Mouse (Mus musculus) liver, embryonic 16.5 days (tissue): ENCODE results near the gene Lrrc45. TPM values are rescaled to one million over a fixed set of nuclear protein-coding genes. Genes with fewer than 3 reads are reported as not detected.

Source experiments
- ATAC-seq: fragments of 200-750 bp; cut with Nextera tagmentation; 2 replicates; pipeline ENCODE4 v1.8.0; 2017; ENCODE audit warnings: low read depth, mild to moderate bottlenecking, moderate number of reproducible peaks, moderate library complexity
- H3K27ac ChIP-seq: fragments of 300-500 bp; sonication (generic); 2 replicates; pipeline ENCODE4 v1.5.1; 2014; ENCODE audit warnings: mild to moderate bottlenecking, low read length
- H3K27me3 ChIP-seq: fragments of 300-500 bp; sonication (generic); 2 replicates; pipeline ENCODE4 v1.6.1; 2014; ENCODE audit warnings: low read depth, low read length, mixed read lengths; ENCODE audit not compliant: control insufficient read depth, insufficient read depth
- H3K36me3 ChIP-seq: fragments of 300-500 bp; sonication (generic); 2 replicates; pipeline ENCODE4 v1.6.1; 2014; ENCODE audit warnings: mild to moderate bottlenecking; ENCODE audit not compliant: control insufficient read depth, insufficient read depth
- H3K4me1 ChIP-seq: fragments of 300-500 bp; sonication (generic); 2 replicates; pipeline ENCODE4 v1.6.1; 2014; ENCODE audit warnings: low read depth, low read length, mixed read lengths; ENCODE audit not compliant: control insufficient read depth
- H3K4me2 ChIP-seq: fragments of 300-500 bp; sonication (generic); 2 replicates; pipeline ENCODE4 v1.6.1; 2014; ENCODE audit warnings: low read depth, low read length, mixed read lengths
- H3K4me3 ChIP-seq: fragments of 300-500 bp; sonication (generic); 2 replicates; pipeline ENCODE4 v1.5.1; 2014; ENCODE audit warnings: low read depth, mild to moderate bottlenecking, low read length
- H3K9ac ChIP-seq: fragments of 300-500 bp; sonication (generic); 2 replicates; pipeline ENCODE4 v1.6.1; 2014; ENCODE audit warnings: low read depth, low read length
- H3K9me3 ChIP-seq: fragments of 300-500 bp; sonication (generic); replicated peaks from 2 replicates; pipeline ENCODE4 v1.6.1; 2016; ENCODE audit warnings: low read length; ENCODE audit not compliant: control insufficient read depth
- WGBS: fragments of 180-500 bp; shearing (Covaris S2); extraction: QIAGEN DNeasy Blood & Tissue Kit; methylation state at CpG from one replicate; pipeline ENCODE4 v1.1.7; 2014; ENCODE audit not compliant: insufficient replicate concordance; 5-methylcytosine and 5-hydroxymethylcytosine counted together
- polyA plus RNA-seq: library from polyadenylated mRNA; unstranded; fragments of >200 nt; fragmentation: Nextera tagmentation; extraction: Ambion mirVana; gene quantifications from 2 replicates; pipeline ENCODE4 v1.2.1, GENCODE M21; 2015

The Lrrc45 gene
- polyA plus RNA-seq, 1 experiment from 2014 or later, result 9.7 TPM

DNA sequence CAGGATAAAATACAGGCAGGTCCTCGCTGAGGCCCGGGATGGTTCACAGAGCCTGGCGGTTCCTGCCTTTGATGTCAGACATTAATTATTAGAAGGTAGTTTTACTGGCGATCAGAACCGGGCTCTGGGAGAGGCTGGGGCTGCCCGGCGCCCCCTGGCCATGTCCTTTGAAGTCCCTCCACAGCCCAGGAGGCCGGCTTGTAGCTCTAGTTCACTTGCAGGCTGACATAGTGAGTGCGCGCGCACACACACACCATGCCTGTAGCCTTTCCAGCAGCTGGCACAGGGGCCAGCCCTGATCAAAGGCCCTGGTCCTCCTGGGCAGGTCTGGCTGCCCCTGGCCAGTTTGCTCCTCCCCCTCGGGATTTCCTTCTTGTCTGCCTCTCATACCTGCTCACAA, 18.1 kb upstream of the Lrrc45 start:
- 68% methylated on average over 12 of the region's 12 CpGs for WGBS
- H3K4me2 ChIP-seq, result no peak overlapping the region
- H3K27ac ChIP-seq, result no peak overlapping the region
- H3K4me1 ChIP-seq, result no peaks in the 10 kb centered on the region
- H3K36me3 ChIP-seq, result no peaks in the 10 kb centered on the region; the same call in 1 of the 2 replicates
- no peaks in the 10 kb centered on the region for H3K9me3 ChIP-seq
- H3K4me3 ChIP-seq, result no peak overlapping the region
- no peak for ATAC-seq
- no peak overlapping the region for H3K9ac ChIP-seq
- no peaks in the 10 kb centered on the region for H3K27me3 ChIP-seq

- no peak overlapping the region for H3K27ac ChIP-seq
- no peak for ATAC-seq
- H3K9ac ChIP-seq, result no peak overlapping the region
- H3K9me3 ChIP-seq, result no peaks in the 10 kb centered on the region
- no peaks in the 10 kb centered on the region for H3K4me1 ChIP-seq
- no peak overlapping the region for H3K4me2 ChIP-seq
- H3K27me3 ChIP-seq, result no peaks in the 10 kb centered on the region
- no peaks in the 10 kb centered on the region; the same call in 1 of the 2 replicates for H3K36me3 ChIP-seq
- 80% methylated on average over 6 of the region's 6 CpGs for WGBS
- no peak overlapping the region for H3K4me3 ChIP-seq
Observed at GRCm38 (mm10) chr11:120696568-120696967, 17.2 kb upstream of the Lrrc45 start.

DNA sequence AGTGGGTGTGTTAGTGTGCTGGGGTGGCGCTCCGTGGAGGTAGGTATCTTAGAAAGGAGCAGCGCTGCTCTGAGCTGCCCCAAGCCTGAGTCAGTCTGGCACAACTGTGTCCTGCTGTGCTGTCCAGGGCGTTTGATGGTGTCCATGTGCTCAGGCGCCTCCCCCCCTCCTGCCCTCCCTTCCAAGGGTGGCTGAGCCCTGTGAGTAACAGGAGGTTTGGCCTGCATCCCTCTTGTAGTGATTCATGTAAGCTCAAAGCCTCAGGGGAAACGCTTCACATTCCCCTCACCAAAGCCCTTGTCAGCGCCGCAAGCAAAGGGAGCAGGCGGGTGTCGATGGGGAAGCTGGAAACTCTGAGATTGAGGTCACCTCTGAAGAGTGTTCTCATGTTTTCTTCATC, 16.0 kb upstream of the Lrrc45 start:
- H3K9me3 ChIP-seq, result no peaks in the 10 kb centered on the region
- no peaks in the 10 kb centered on the region for H3K4me1 ChIP-seq
- H3K27ac ChIP-seq, result no peak overlapping the region
- no peaks in the 10 kb centered on the region; the same call in 1 of the 2 replicates for H3K36me3 ChIP-seq
- H3K27me3 ChIP-seq, result no peaks in the 10 kb centered on the region
- no peak overlapping the region for H3K4me3 ChIP-seq
- no peak overlapping the region for H3K4me2 ChIP-seq
- H3K9ac ChIP-seq, result no peak overlapping the region
- ATAC-seq, result no peak
- 80% methylated on average over 10 of the region's 10 CpGs for WGBS

DNA sequence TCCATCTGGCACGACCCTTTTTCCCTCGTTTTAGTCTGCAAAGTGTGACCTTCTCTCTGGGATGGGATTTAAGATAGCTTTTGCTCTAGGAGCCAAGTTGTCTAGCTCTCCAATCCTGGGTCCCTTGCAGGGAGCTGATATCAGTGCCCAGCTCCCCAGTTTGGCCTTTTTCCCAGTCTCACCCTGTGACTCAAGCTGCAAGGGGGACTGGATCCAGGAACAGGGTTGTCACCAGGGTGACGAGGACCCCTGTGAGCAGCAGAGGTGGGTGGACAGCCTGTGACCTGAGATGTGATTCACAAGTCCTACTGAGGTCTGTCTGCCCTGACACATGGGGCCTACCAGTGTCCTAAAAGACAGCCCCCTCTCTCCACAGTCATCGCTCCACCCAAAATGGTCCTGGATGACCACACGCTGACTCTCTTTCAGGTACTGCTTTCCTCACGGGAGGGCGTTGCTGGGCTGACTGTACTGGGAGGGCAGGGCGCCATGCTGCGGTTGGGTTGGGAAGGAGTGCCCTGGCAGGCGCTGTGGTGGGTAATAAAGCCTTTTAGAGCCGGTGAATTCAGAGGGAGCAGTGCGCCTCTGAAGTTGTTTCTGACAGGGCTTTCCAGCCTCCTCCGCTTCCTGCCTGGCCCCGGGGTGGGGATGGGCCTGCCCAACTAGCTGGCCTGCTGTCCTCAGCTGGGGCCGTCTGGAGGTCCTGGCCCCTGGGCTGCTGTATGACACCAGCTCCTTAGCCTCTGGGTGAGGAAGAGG, 9.8 kb upstream of the Lrrc45 start:
- no peak overlapping the region for H3K27ac ChIP-seq
- no peak overlapping the region for H3K9ac ChIP-seq
- H3K4me2 ChIP-seq, result no peak overlapping the region
- WGBS, result 68% methylated on average over 15 of the region's 15 CpGs
- no peak for ATAC-seq
- H3K4me1 ChIP-seq, result no peaks in the 10 kb centered on the region
- no peaks in the 10 kb centered on the region for H3K9me3 ChIP-seq
- H3K36me3 ChIP-seq, result no peaks in the 10 kb centered on the region; the same call in 1 of the 2 replicates
- H3K4me3 ChIP-seq, result no peak overlapping the region
- H3K27me3 ChIP-seq, result no peaks in the 10 kb centered on the region

DNA sequence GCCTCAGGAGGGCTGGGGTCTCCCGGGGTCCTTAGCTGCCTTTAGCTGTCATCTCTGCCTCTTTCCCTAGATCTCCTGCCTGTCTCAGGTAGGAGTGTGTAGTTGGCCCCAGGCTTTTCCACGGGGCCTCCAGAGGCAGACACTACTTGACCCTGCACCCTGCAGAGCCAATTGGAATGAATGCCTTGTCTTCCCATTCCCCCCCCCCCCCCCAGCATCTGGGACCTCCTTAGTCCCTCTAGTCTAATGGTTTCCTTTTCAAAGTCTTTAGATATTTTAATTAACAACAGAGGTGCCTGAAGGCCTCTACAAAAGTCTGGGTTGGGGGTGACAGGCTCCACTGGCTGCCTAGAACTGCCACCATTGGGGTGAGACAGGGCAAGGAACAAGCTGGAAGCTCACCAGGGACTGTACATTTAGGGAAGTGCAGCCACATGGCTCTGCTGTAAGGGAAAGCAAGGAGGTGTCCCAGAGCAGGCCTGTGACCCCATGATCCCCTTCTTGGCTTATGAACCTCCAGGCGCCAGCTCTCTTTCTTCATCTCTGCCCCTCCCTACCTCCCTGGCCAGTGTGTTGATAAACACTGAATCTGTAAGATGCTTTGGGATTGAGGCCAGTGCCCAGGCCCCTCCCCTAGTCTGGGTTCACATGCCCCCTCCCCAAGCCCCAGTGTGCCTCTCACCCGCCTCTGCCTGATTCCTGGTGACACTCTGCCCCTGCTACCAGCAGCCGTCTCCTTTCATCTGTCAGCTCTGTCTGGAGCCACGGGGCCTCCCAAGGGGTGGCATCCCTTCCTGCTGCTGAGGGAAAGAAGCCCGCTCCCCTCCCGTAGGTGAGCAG, 9.0 kb upstream of the Lrrc45 start:
- no peaks in the 10 kb centered on the region for H3K27me3 ChIP-seq
- no peak overlapping the region for H3K9ac ChIP-seq
- no peaks in the 10 kb centered on the region; the same call in 1 of the 2 replicates for H3K4me1 ChIP-seq
- H3K4me2 ChIP-seq, result no peak overlapping the region
- WGBS, result 56% methylated on average over 8 of the region's 8 CpGs
- no peaks in the 10 kb centered on the region; the same call in 1 of the 2 replicates for H3K36me3 ChIP-seq
- ATAC-seq, result no peak
- H3K4me3 ChIP-seq, result no peak overlapping the region
- no peak overlapping the region for H3K27ac ChIP-seq
- H3K9me3 ChIP-seq, result no peaks in the 10 kb centered on the region

DNA sequence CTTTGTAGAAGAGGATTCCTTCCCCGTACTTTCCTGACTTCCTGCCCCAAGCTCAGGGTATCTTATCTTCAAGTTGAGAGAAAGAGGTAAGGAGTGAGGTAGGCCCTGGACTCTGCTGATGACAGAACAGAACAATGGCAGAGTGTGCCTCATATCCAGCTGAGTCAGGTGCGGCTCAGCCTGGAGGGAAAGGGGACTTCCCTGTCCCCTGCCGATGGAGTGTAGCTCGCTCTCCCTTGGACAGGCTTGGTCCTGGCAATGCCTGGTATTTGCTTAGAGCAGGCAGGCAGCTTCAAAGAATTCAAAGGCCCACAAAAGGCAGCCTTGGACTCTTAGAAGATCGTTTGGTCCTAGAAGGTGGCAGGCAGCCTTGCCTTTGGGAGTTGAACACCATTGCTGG, 7.6 kb upstream of the Lrrc45 start:
- 68% methylated on average over 5 of the region's 5 CpGs for WGBS
- Histone ChIP-seq H3K36me3 (no peaks in the 10 kb centered on the region; the same call in 1 of the 2 replicates), H3K9me3 (no peaks in the 10 kb centered on the region), H3K9ac (no peak overlapping the region), H3K27me3 (no peaks in the 10 kb centered on the region), H3K4me3 (no peak overlapping the region), H3K27ac (no peak overlapping the region), H3K4me1 (no peaks in the 10 kb centered on the region; the same call in 1 of the 2 replicates), H3K4me2 (no peak overlapping the region)
- no peak for ATAC-seq

- H3K9me3 ChIP-seq, result no peaks in the 10 kb centered on the region
- H3K27ac ChIP-seq, result no peak overlapping the region
Observed at GRCm38 (mm10) chr11:120707225-120707624, 6.5 kb upstream of the Lrrc45 start.

GRCm38 (mm10) chr11:120707969-120708368, 5.8 kb upstream of the Lrrc45 start:
- Histone ChIP-seq H3K36me3 (no peaks in the 10 kb centered on the region; the same call in 1 of the 2 replicates), H3K9me3 (no peaks in the 10 kb centered on the region), H3K9ac (no peak overlapping the region), H3K4me3 (no peak overlapping the region), H3K4me2 (no peak overlapping the region), H3K27me3 (no peaks in the 10 kb centered on the region), H3K27ac (no peak overlapping the region), H3K4me1 (peaks cover 5% of the 10 kb centered on the region)
- no peak for ATAC-seq
- 70% methylated on average over 5 of the region's 5 CpGs for WGBS

More at GRCm38 (mm10) chr11:120707225-120707624, 6.5 kb upstream of the Lrrc45 start:
- WGBS, result 52% methylated on average over 12 of the region's 12 CpGs
- H3K4me1 ChIP-seq, result no peaks in the 10 kb centered on the region; the same call in none of the 2 replicates
- H3K4me3 ChIP-seq, result no peak overlapping the region
- H3K9ac ChIP-seq, result no peak overlapping the region
- no peak overlapping the region for H3K4me2 ChIP-seq
- no peak for ATAC-seq
- no peaks in the 10 kb centered on the region for H3K27me3 ChIP-seq
- no peaks in the 10 kb centered on the region; the same call in 1 of the 2 replicates for H3K36me3 ChIP-seq

- Histone ChIP-seq H3K4me3 (no peak overlapping the region), H3K36me3 (no peaks in the 10 kb centered on the region), H3K27ac (no peak overlapping the region), H3K4me2 (no peak overlapping the region), H3K9me3 (no peaks in the 10 kb centered on the region), H3K27me3 (no peaks in the 10 kb centered on the region), H3K4me1 (peaks cover 16% of the 10 kb centered on the region), H3K9ac (no peak overlapping the region)
- no peak for ATAC-seq
- WGBS, result 61% methylated on average over 2 of the region's 2 CpGs
Observed at GRCm38 (mm10) chr11:120709551-120709950, 4.2 kb upstream of the Lrrc45 start.
